Mouse (Mus musculus) cerebellum, adult 2 months (tissue): Measurements from ENCODE around the gene Gm20521.
A peak's percentile ranks its signal among the peaks of the same experiment; 100 is the strongest.

Experiments
- CTCF ChIP-seq: fragments of 200-500 bp; IDR thresholded peaks from 2 replicates; pipeline ENCODE4 v1.5.1; 2011; ENCODE audit warnings: low read depth, mild to moderate bottlenecking, control low read depth, low read length, moderate library complexity, borderline replicate concordance; ENCODE audit not compliant: insufficient read depth
- POLR2A ChIP-seq: fragments of 200-500 bp; IDR thresholded peaks from 2 replicates; pipeline ENCODE4 v1.6.1; 2011; ENCODE audit warnings: low read length, control low read depth, borderline replicate concordance; ENCODE audit not compliant: insufficient read depth

DNA sequence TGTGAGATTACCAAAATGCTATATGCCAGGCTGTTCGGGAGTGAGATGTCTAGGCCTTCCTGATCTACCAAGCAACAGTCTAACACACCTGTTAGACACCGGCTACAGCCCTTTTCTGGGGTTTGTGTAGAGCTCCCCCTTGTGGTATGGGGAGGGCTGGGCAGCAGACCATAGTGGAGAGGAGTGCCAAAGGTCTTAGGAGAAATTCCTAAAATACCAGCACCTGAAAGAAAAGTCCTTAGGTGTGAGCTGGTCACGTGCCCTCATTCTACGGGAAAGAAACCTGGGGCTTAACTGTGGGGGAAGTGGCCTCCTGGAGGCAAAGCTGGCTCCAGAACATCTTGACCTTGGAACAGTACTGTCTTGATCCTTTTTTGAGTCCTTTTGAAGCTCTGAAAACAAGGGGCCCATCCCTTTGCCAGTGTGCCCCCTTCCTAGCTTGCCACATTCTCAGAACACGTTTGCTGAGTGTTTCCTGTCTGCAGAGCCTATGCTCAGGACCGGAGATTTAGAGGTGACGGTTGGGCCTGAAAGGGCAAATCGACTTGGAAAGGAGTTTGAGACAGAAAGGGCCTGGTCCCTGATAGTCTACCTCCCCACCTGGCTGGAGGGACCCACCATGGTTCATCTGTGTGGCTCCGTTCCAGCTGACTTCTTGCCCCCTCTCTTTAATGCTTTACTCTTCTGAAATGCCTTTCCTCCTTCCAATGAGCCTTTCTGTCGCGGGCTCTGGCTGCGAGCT, 56.4 kb downstream of the Gm20521 start:
- TF ChIP-seq CTCF (peak; percentile 77), POLR2A (no peak)
